Mouse (Mus musculus) lung, postnatal 10 days (tissue): ENCODE data around the gene Rapgef2.
"Not testable (repeated sequence)": the region's sequence is repeated elsewhere in the genome, so short reads cannot be mapped to it uniquely, and the experiment has no call there.

Experiments
- DNase-seq: peaks from one replicate; pipeline ENCODE4 v3.0.0; 2021

The Rapgef2 gene

GRCm38 (mm10) chr3:79230718-79231117, 55.6 kb downstream of the Rapgef2 start:
- no peak for DNase-seq

GRCm38 (mm10) chr3:79229546-79229945, 56.8 kb downstream of the Rapgef2 start:
- DNase-seq: no peak

GRCm38 (mm10) chr3:79228304-79228703, 58.0 kb downstream of the Rapgef2 start:
- DNase-seq: no peak

- DNase-seq: no peak
These were observed 58.8 kb downstream of the Rapgef2 start for GRCm38 (mm10) chr3:79227356-79228088.

GRCm38 (mm10) chr3:79226807-79227206, 59.5 kb downstream of the Rapgef2 start:
- not testable (repeated sequence) for DNase-seq

GRCm38 (mm10) chr3:79225888-79226287, 60.4 kb downstream of the Rapgef2 start:
- DNase-seq: no peak

GRCm38 (mm10) chr3:79224352-79224751, 62.0 kb downstream of the Rapgef2 start:
- DNase-seq: no peak

GRCm38 (mm10) chr3:79223281-79223680, 63.0 kb downstream of the Rapgef2 start:
- DNase-seq: no peak

- DNase-seq: no peak
These were observed 63.9 kb downstream of the Rapgef2 start for GRCm38 (mm10) chr3:79222192-79222960.

- DNase-seq: peak; percentile 80
These were observed 64.8 kb downstream of the Rapgef2 start for GRCm38 (mm10) chr3:79221296-79222191.

- DNase-seq: no peak
These were observed 67.0 kb downstream of the Rapgef2 start for GRCm38 (mm10) chr3:79219144-79219930.

GRCm38 (mm10) chr3:79218566-79219051, 67.7 kb downstream of the Rapgef2 start:
- DNase-seq: no peak

GRCm38 (mm10) chr3:79210243-79210642, 76.1 kb downstream of the Rapgef2 start:
- no peak for DNase-seq

GRCm38 (mm10) chr3:79207216-79207615, 79.1 kb downstream of the Rapgef2 start:
- no peak for DNase-seq

GRCm38 (mm10) chr3:79206524-79206923, 79.8 kb downstream of the Rapgef2 start:
- DNase-seq: no peak

- no peak for DNase-seq
These were observed 80.3 kb downstream of the Rapgef2 start for GRCm38 (mm10) chr3:79205981-79206380.

GRCm38 (mm10) chr3:79205112-79205511, 81.2 kb downstream of the Rapgef2 start:
- no peak for DNase-seq

GRCm38 (mm10) chr3:79204261-79204660, 82.1 kb downstream of the Rapgef2 start:
- DNase-seq: no peak

- DNase-seq: no peak
These were observed 82.5 kb downstream of the Rapgef2 start for GRCm38 (mm10) chr3:79203821-79204220.

- DNase-seq: peak; percentile 88
These were observed 83.1 kb downstream of the Rapgef2 start for GRCm38 (mm10) chr3:79203178-79203577.

GRCm38 (mm10) chr3:79202275-79203153, 83.8 kb downstream of the Rapgef2 start:
- DNase-seq: peak; percentile 90
